Mouse (Mus musculus) A20 (cell line): Measurements from ENCODE around the gene Ptgds.

ENCODE experiments used
- DNase-seq: peaks from one replicate; pipeline ENCODE4 v3.0.0-alpha.2; 2011; ENCODE audit warnings: low read depth, low spot score

Ptgds gene

DNA sequence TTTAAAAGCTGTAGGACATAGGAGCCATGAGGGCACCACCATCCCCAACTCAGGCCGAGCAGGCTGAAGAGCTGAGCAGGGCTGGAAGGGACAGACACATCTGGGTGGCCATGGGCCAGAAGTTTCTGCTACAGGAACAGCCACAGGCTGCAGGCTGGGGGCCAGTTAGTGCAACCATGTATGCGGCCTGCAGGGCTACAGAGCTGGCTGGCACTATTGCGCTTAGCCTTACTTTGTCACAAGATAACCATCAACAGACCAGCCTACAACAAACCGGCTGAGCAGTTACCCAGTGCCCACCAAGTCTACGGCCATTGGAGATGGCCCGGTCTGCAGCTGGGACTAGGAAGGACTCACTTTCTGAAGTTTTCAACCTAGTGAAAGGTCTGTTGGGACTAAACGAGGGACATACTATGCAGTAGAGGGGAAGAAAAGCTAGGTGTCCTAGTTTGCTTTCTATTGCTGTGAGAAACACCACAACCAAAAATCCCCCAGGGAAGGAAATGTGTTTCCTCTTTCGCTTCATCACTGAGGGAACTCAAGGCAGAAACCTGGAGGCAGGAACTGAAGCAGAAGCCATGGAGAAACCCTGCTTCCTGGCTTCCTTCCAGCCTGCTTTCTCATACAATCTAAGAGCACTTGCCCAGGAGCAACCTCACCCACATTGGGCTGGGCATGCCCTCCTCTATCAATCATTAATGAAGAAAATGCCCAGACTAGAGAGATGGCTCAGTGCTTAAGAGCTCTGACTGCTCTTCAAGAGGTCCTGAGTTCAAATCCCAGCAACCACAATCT lies 18.8 kb downstream of the Ptgds start:
- peak; percentile 29 for DNase-seq

- DNase-seq = no peak
Measured at GRCm38 (mm10) chr2:25442682-25443081, 27.2 kb downstream of the Ptgds start.

GRCm38 (mm10) chr2:25441067-25441466 lies 28.8 kb downstream of the Ptgds start:
- no peak for DNase-seq

GRCm38 (mm10) chr2:25436286-25436820 lies 33.5 kb downstream of the Ptgds start:
- DNase-seq = no peak

DNA sequence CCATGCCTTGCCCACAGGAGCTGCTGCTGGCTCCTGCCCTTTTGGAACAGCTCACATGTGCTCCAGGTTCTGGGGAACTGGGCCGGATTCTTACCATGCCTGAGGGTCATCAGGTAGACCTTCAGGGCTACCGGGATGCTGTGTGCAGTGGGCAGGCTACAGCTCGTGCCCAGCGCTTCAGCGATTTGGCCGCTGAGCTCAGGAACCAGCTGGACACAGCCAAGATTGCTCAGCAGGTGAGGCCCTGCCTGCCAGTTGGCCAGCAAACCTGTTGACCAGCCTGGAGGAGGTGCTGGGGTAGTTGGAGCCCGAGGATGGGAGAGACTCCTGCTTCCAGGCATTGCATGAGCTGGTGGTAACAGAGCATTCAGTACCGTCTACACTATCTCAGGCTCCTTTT lies 35.6 kb downstream of the Ptgds start:
- no peak for DNase-seq

- DNase-seq = no peak
Measured at GRCm38 (mm10) chr2:25433101-25433500, 36.7 kb downstream of the Ptgds start.

GRCm38 (mm10) chr2:25432326-25433098 lies 37.3 kb downstream of the Ptgds start:
- DNase-seq = no peak

GRCm38 (mm10) chr2:25431308-25431855 lies 38.5 kb downstream of the Ptgds start:
- no peak for DNase-seq

DNA sequence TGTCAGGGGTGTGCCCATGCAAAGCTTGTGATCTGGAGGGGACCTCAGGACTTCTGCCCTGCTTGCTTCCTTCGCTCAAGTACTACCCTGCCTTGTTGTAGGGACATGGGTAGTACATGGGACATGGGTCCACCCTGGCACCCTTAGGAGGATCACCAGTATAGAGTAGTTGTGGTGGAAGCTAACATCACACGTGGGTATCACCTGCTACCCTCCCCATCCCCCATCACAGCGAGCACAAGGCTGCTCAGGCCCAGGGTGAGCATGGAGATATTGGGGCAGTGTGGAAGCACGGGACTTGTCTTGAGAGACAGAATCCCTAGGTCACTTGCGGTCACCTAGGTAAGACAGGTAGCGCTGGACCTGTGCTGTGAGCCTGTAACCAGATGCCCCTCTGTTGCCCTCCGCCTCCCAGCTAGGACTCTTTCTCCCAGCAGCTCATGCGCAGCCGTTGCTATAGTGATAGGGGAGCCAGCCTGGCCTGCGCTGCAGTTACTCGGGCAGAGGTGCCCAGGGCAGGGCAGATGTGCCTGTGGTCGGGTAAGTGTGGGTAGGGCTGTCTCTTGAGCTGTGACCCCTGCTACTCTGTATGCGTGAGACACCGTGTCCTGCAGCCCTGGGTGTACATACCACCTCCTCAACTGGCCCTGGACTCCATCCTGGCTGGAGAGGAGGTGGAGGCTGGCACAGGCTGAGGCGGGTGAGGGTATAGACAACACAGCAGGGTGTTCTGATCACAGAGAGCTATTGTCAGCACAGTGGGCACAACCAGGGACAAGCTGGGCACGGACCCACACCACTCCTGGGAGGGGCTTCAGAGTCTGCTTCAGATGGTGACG lies 39.2 kb downstream of the Ptgds start:
- peak; percentile 68 for DNase-seq

GRCm38 (mm10) chr2:25429435-25430180 lies 40.2 kb downstream of the Ptgds start:
- no peak for DNase-seq

DNA sequence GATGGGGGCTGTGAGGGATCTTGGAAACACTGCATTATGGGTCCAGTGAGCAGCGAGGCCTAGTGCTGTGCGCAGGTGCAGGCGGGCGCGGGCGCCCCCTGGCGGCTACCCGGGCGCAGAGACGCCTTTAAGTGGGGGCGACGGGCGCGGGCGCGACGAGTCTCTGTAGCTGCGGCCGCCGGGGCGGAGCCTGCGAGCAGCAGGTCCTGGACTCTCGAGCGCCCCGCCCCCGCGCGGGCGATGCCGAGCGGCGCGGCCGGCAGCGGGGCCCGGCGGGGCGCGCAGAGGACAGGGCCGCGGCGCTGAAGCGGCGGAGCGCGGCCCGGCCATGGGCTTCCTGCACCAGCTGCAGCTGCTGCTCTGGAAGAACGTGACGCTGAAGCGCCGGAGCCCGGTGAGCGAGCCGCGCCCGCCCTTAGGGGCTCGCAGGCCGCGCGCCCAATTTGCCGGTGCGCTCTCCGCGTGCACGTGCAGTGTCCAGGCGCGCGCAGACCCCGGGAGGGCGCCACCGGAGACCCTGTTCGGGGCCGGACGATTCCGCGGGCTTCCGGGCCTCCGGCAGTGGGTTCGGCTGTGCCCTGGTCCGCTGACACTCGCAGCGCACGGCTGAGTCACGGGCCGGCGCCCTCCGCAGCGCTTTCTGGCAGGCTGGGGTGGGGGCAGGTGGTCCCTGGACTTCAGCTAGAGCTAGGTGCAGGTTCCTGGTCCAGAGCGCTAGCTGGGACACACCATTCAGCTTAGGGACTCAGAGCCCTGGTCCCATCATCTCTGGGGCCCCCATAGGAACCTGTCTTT lies 41.2 kb downstream of the Ptgds start, which contains the start of gene Abca2:
TSS of gene Abca2 (plus strand) at position 262 of the 795 bp plus-strand sequence.
- peak; percentile 96 for DNase-seq

- DNase-seq = no peak
Measured at GRCm38 (mm10) chr2:25427256-25427655, 42.6 kb downstream of the Ptgds start.

- DNase-seq = peak; percentile 90
Measured at GRCm38 (mm10) chr2:25426721-25427191, 43.1 kb downstream of the Ptgds start.

DNA sequence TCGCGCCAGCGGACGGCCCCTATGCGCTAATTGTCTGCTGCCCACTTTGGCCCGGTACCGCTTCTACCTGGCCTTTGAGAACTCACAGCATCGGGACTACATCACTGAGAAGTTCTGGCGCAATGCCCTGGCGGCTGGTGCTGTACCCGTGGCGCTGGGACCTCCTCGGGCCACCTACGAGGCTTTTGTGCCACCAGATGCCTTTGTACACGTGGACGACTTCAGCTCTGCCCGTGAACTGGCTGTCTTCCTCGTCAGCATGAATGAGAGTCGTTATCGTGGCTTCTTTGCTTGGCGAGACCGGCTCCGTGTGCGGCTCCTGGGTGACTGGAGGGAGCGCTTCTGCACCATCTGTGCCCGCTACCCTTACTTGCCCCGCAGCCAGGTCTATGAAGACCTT lies 44.4 kb downstream of the Ptgds start:
- DNase-seq = no peak

DNA sequence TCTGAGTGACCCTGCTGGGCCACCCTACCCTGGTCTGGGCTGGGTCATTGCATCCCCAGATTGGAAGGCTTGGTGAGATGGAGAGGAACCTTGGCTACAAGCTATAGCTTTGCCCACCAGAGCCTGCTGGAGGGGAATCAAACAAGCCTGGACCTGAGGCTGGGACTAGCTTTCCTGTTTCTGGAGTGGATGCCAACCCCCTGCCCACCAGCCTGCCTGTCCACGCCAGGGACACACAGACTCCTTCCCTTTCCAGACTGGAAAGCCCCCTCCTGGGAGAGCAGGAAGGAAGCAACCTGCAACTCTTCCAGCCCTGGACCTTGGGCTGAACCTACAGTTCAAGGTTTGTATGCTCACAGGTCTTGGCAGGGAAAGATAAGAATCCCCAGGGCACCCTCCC lies 46.2 kb downstream of the Ptgds start:
- no peak for DNase-seq

- no peak for DNase-seq
Measured at GRCm38 (mm10) chr2:25422587-25423410, 47.0 kb downstream of the Ptgds start, which contains the start of gene Fut7. Gene Fut7 (plus strand): TSS chr2:25423267.

- DNase-seq = peak; percentile 69
Measured at GRCm38 (mm10) chr2:25421896-25422295, 48.0 kb downstream of the Ptgds start.

DNA sequence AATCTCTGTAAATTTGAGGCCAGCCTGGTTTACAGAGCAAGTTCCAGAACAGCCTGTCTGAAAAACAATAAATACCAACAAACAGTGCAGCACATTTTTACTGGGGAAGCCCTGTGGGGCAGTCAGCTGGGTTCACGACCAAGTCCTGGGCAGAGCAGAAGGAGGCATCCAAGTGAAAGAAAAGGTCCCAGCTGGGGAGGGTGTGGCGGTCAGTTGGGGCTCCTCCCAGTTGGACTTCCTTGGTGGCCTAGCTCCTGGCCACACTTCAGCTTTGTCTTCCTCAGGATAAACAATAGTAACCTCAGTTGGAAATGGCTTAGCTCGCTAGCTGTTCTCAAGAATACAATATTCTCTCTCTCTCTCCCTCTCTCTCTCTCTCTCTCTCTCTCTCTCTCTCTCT lies 52.4 kb downstream of the Ptgds start:
- DNase-seq = no peak
